Mouse (Mus musculus): Measurements from ENCODE around the gene Srpk1. TPM values are rescaled to one million over a fixed set of nuclear protein-coding genes. Genes with fewer than 3 reads are reported as not detected.

The Srpk1 gene
- polyA plus RNA-seq, 1 experiment from 2014 or later, result 124 TPM

DNA sequence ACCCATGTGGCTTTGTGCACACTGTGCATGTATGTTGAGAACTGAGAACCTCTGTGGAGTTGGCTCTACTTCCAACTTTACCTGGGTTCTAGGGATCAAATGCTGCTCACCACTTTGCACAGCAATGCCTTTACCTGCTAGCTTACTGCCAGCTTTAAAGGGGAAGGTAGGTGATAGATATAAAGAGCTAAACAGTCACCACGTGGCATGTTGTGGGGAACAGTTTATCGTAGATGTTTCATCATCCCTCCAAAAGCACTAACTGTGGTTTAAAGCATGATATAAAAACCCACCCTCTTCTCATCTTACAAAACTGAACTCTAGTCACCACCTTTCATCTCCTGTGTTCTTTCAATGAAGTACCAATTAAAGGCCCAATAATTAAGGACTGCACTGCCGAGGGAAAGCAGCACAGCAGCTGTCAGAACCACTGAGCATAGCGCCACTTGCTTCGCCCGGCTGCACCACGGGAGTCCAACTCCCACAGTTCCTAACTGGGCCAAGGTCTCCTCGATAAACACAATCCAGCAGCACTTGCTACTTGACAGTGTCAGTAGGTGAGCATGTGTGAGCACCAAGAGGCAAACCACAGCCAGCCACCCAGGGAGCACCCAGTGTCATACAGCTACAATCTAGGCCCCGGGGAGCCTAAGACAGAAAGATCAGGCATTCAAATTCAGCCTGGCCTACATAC is 20.8 kb downstream of the Srpk1 start:
- no peaks in the 10 kb centered on the region for H3K9me3 ChIP-seq (ENCODE audit: control insufficient read depth, low read length)
- DNase-seq (ENCODE audit: low spot score) (no peak), ATAC-seq (ENCODE audit: insufficient number of reproducible peaks, low FRiP score, low TSS enrichment, low read depth) (no peak)
- no peaks in the 10 kb centered on the region for H3K4me1 ChIP-seq (ENCODE audit: control insufficient read depth, insufficient read depth, low read length)
- no peaks in the 10 kb centered on the region for H3K27me3 ChIP-seq (ENCODE audit: control insufficient read depth, insufficient read depth, low read length)
- no peak overlapping the region for H3K4me2 ChIP-seq (ENCODE audit: low read depth, severe bottlenecking)
- no peak overlapping the region for H3K27ac ChIP-seq (replicated peaks; ENCODE audit: low read depth, low read length)
- no peak overlapping the region for H3K4me3 ChIP-seq (ENCODE audit: low read depth, low read length)
- H3K9ac ChIP-seq (ENCODE audit: low read length), result no peak overlapping the region
- peaks cover 47% of the 10 kb centered on the region for H3K36me3 ChIP-seq (ENCODE audit: control insufficient read depth, insufficient read depth, low read length)
- WGBS, result 87% methylated on average over 9 of the region's 9 CpGs

- Histone ChIP-seq H3K9ac (ENCODE audit: low read length) (no peak overlapping the region), H3K9me3 (ENCODE audit: control insufficient read depth, low read length) (no peaks in the 10 kb centered on the region), H3K27me3 (ENCODE audit: control insufficient read depth, insufficient read depth, low read length) (no peaks in the 10 kb centered on the region), H3K36me3 (ENCODE audit: control insufficient read depth, insufficient read depth, low read length) (peaks cover 49% of the 10 kb centered on the region), H3K27ac (replicated peaks; ENCODE audit: low read depth, low read length) (no peak overlapping the region), H3K4me2 (ENCODE audit: low read depth, severe bottlenecking) (no peak overlapping the region), H3K4me3 (ENCODE audit: low read depth, low read length) (no peak overlapping the region), H3K4me1 (ENCODE audit: control insufficient read depth, insufficient read depth, low read length) (no peaks in the 10 kb centered on the region)
- 93% methylated on average over 5 of the region's 5 CpGs for WGBS
- DNase-seq (ENCODE audit: low spot score), result no peak
- ATAC-seq (ENCODE audit: insufficient number of reproducible peaks, low FRiP score, low TSS enrichment, low read depth), result no peak
Observed at GRCm38 (mm10) chr17:28600780-28601179, 21.7 kb downstream of the Srpk1 start.

- ATAC-seq (ENCODE audit: insufficient number of reproducible peaks, low FRiP score, low TSS enrichment, low read depth) (no peak), DNase-seq (ENCODE audit: low spot score) (no peak)
- no peak overlapping the region for H3K9ac ChIP-seq (ENCODE audit: low read length)
- no peak overlapping the region for H3K4me2 ChIP-seq (ENCODE audit: low read depth, severe bottlenecking)
- no peak overlapping the region for H3K4me3 ChIP-seq (ENCODE audit: low read depth, low read length)
- no peaks in the 10 kb centered on the region for H3K9me3 ChIP-seq (ENCODE audit: control insufficient read depth, low read length)
- no peaks in the 10 kb centered on the region for H3K27me3 ChIP-seq (ENCODE audit: control insufficient read depth, insufficient read depth, low read length)
- WGBS, result 53% methylated on average over 4 of the region's 4 CpGs
- H3K36me3 ChIP-seq (ENCODE audit: control insufficient read depth, insufficient read depth, low read length), result peaks cover 38% of the 10 kb centered on the region
- no peak overlapping the region for H3K27ac ChIP-seq (replicated peaks; ENCODE audit: low read depth, low read length)
- no peaks in the 10 kb centered on the region for H3K4me1 ChIP-seq (ENCODE audit: control insufficient read depth, insufficient read depth, low read length)
Observed at GRCm38 (mm10) chr17:28593965-28594364, 28.5 kb downstream of the Srpk1 start.

DNA sequence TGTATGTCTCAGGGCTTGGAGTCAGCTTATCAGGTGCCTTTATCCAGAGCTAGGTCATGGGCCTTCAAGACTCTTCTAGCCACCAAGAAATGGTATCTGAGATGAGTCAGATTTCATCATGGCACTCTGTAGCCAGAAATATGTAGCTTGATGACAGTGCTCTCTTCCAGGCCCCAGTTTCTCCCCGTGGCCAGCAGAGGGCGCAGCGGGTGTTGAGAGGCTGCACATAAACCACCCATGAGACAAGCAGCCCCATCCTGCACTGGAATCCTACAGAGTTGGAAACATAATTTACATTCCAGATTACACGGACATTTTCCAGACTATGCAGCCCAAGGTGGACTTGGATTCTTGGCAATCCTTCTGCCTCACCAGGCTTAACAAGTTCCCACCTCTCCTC is 29.5 kb downstream of the Srpk1 start:
- Histone ChIP-seq H3K4me3 (ENCODE audit: low read depth, low read length) (no peak overlapping the region), H3K27ac (replicated peaks; ENCODE audit: low read depth, low read length) (no peak overlapping the region), H3K9ac (ENCODE audit: low read length) (no peak overlapping the region), H3K9me3 (ENCODE audit: control insufficient read depth, low read length) (no peaks in the 10 kb centered on the region), H3K27me3 (ENCODE audit: control insufficient read depth, insufficient read depth, low read length) (no peaks in the 10 kb centered on the region), H3K4me1 (ENCODE audit: control insufficient read depth, insufficient read depth, low read length) (no peaks in the 10 kb centered on the region), H3K36me3 (ENCODE audit: control insufficient read depth, insufficient read depth, low read length) (peaks cover 38% of the 10 kb centered on the region), H3K4me2 (ENCODE audit: low read depth, severe bottlenecking) (no peak overlapping the region)
- DNase-seq (ENCODE audit: low spot score), result peak; percentile 88
- no peak for ATAC-seq (ENCODE audit: insufficient number of reproducible peaks, low FRiP score, low TSS enrichment, low read depth)
- WGBS, result 33% methylated on average over 4 of the region's 4 CpGs

DNA sequence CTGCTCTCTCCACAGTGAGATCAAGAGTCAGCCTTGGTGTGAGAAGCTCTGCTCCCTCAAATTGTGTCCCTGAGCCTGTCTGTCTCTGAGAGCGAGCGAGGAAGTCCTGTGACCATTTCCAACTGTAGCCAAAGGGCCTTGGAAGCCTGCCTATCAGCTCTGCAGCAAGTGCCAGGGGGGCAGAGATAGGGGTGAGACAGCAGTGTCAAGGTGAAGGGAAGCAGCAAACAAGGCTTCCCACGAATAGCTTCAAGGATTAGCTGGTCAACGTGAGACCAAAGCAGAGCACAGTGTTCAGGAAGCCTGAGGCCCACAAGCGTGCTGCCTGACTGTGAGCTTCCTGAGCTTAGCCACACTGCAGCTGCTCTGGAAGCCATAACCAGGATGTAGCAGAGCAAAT is 31.0 kb downstream of the Srpk1 start:
- H3K4me2 ChIP-seq (ENCODE audit: low read depth, severe bottlenecking), result no peak overlapping the region
- WGBS, result 91% methylated on average over 5 of the region's 5 CpGs
- H3K9ac ChIP-seq (ENCODE audit: low read length), result no peak overlapping the region

GRCm38 (mm10) chr17:28590596-28590995 is 31.9 kb downstream of the Srpk1 start:
- H3K9me3 ChIP-seq (ENCODE audit: control insufficient read depth, low read length), result no peaks in the 10 kb centered on the region
- H3K4me2 ChIP-seq (ENCODE audit: low read depth, severe bottlenecking), result no peak overlapping the region
- no peak overlapping the region for H3K27ac ChIP-seq (replicated peaks; ENCODE audit: low read depth, low read length)
- H3K9ac ChIP-seq (ENCODE audit: low read length), result no peak overlapping the region
- H3K4me1 ChIP-seq (ENCODE audit: control insufficient read depth, insufficient read depth, low read length), result no peaks in the 10 kb centered on the region
- 90% methylated on average over 3 of the region's 3 CpGs for WGBS
- no peak for DNase-seq (ENCODE audit: low spot score)
- no peaks in the 10 kb centered on the region for H3K27me3 ChIP-seq (ENCODE audit: control insufficient read depth, insufficient read depth, low read length)
- no peak for ATAC-seq (ENCODE audit: insufficient number of reproducible peaks, low FRiP score, low TSS enrichment, low read depth)
- H3K4me3 ChIP-seq (ENCODE audit: low read depth, low read length), result no peak overlapping the region
- peaks cover 27% of the 10 kb centered on the region for H3K36me3 ChIP-seq (ENCODE audit: control insufficient read depth, insufficient read depth, low read length)

More for the DNA sequence above, 31.0 kb downstream of the Srpk1 start:
- Histone ChIP-seq H3K27ac (replicated peaks; ENCODE audit: low read depth, low read length) (no peak overlapping the region), H3K4me1 (ENCODE audit: control insufficient read depth, insufficient read depth, low read length) (no peaks in the 10 kb centered on the region), H3K4me3 (ENCODE audit: low read depth, low read length) (no peak overlapping the region), H3K27me3 (ENCODE audit: control insufficient read depth, insufficient read depth, low read length) (no peaks in the 10 kb centered on the region), H3K9me3 (ENCODE audit: control insufficient read depth, low read length) (no peaks in the 10 kb centered on the region), H3K36me3 (ENCODE audit: control insufficient read depth, insufficient read depth, low read length) (peaks cover 29% of the 10 kb centered on the region)
- no peak for ATAC-seq (ENCODE audit: insufficient number of reproducible peaks, low FRiP score, low TSS enrichment, low read depth)
- DNase-seq (ENCODE audit: low spot score), result no peak

- ATAC-seq (ENCODE audit: insufficient number of reproducible peaks, low FRiP score, low TSS enrichment, low read depth) (no peak), DNase-seq (ENCODE audit: low spot score) (no peak)
- H3K4me2 ChIP-seq (ENCODE audit: low read depth, severe bottlenecking), result no peak overlapping the region
- 90% methylated on average over 2 of the region's 2 CpGs for WGBS
- no peak overlapping the region for H3K27ac ChIP-seq (replicated peaks; ENCODE audit: low read depth, low read length)
- H3K27me3 ChIP-seq (ENCODE audit: control insufficient read depth, insufficient read depth, low read length), result no peaks in the 10 kb centered on the region
- no peaks in the 10 kb centered on the region for H3K9me3 ChIP-seq (ENCODE audit: control insufficient read depth, low read length)
- no peaks in the 10 kb centered on the region for H3K4me1 ChIP-seq (ENCODE audit: control insufficient read depth, insufficient read depth, low read length)
- no peak overlapping the region for H3K9ac ChIP-seq (ENCODE audit: low read length)
- H3K4me3 ChIP-seq (ENCODE audit: low read depth, low read length), result no peak overlapping the region
- H3K36me3 ChIP-seq (ENCODE audit: control insufficient read depth, insufficient read depth, low read length), result peaks cover 21% of the 10 kb centered on the region
Observed at GRCm38 (mm10) chr17:28588591-28588990, 33.9 kb downstream of the Srpk1 start.

- no peak for ATAC-seq (ENCODE audit: insufficient number of reproducible peaks, low FRiP score, low TSS enrichment, low read depth)
- Histone ChIP-seq H3K36me3 (ENCODE audit: control insufficient read depth, insufficient read depth, low read length) (peaks cover 10% of the 10 kb centered on the region), H3K9me3 (ENCODE audit: control insufficient read depth, low read length) (no peaks in the 10 kb centered on the region), H3K4me2 (ENCODE audit: low read depth, severe bottlenecking) (no peak overlapping the region), H3K4me1 (ENCODE audit: control insufficient read depth, insufficient read depth, low read length) (no peaks in the 10 kb centered on the region), H3K9ac (ENCODE audit: low read length) (no peak overlapping the region), H3K27me3 (ENCODE audit: control insufficient read depth, insufficient read depth, low read length) (no peaks in the 10 kb centered on the region), H3K27ac (replicated peaks; ENCODE audit: low read depth, low read length) (no peak overlapping the region), H3K4me3 (ENCODE audit: low read depth, low read length) (no peak overlapping the region)
- WGBS, result 56% methylated on average over 3 of the region's 3 CpGs
- no peak for DNase-seq (ENCODE audit: low spot score)
Observed at GRCm38 (mm10) chr17:28586509-28586908, 36.0 kb downstream of the Srpk1 start.

DNA sequence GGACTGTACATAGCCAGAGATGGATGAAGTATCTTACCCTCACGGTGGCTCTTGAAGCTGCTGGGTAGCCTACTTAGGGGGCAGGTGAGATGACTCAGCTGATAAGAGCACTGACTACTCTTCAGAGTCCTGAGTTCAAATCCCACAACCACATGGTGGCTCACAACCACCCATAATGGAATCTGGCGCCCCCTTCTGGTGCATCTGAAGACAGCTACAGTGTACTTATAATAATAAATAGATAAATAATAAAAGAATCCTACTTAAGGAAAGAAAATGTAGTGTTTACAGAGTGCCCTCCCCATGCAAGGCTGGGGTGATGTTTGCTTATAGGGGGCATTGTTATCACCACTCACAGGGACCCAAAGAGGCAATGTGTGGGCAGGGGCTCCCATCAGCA is 41.5 kb downstream of the Srpk1 start:
- H3K9me3 ChIP-seq (ENCODE audit: control insufficient read depth, low read length), result no peaks in the 10 kb centered on the region
- no peaks in the 10 kb centered on the region for H3K36me3 ChIP-seq (ENCODE audit: control insufficient read depth, insufficient read depth, low read length)
- H3K27ac ChIP-seq (replicated peaks; ENCODE audit: low read depth, low read length), result no peak overlapping the region
- WGBS, result 60% methylated on average over 2 of the region's 2 CpGs
- DNase-seq (ENCODE audit: low spot score) (no peak), ATAC-seq (ENCODE audit: insufficient number of reproducible peaks, low FRiP score, low TSS enrichment, low read depth) (no peak)
- no peak overlapping the region for H3K4me2 ChIP-seq (ENCODE audit: low read depth, severe bottlenecking)
- H3K9ac ChIP-seq (ENCODE audit: low read length), result no peak overlapping the region
- H3K27me3 ChIP-seq (ENCODE audit: control insufficient read depth, insufficient read depth, low read length), result no peaks in the 10 kb centered on the region
- H3K4me1 ChIP-seq (ENCODE audit: control insufficient read depth, insufficient read depth, low read length), result no peaks in the 10 kb centered on the region
- H3K4me3 ChIP-seq (ENCODE audit: low read depth, low read length), result no peak overlapping the region
